Mouse (Mus musculus): ENCODE measurements at regions not wholly inside any gene's neighbourhood (a gene's known extent, or its start where the extent isn't known, plus 50 kb on each side); places are given as distances from the start of the nearest gene placed in this dataset.

DNA sequence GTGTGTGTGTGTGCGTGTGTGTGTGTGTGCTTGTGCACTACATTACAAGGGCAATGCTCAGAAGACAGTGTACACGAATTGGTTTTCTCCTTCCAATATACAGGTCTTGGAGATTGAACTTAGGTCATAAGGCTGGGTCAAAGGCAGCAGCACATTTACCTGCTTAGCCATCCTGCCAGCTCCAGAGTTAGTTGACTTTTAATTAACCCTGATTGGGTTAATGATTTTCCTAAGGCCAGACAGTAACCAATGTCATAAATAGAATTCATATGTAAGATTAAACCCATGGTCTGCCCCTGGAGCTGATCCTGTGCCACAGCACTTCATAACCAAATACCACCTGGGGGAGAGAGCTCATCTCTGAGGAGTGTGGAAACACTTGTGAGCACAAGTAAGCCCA, 81.3 kb upstream of the Cenpw start:
- no peaks in the 10 kb centered on the region for H3K9me3 ChIP-seq (ENCODE audit: control insufficient read depth, low read length)
- DNase-seq (ENCODE audit: low spot score) (no peak), ATAC-seq (ENCODE audit: insufficient read depth, low FRiP score, low TSS enrichment) (no peak)
- no peak overlapping the region for H3K27ac ChIP-seq (ENCODE audit: low read depth, low read length)
- no peak overlapping the region for H3K4me3 ChIP-seq (ENCODE audit: low read depth, low read length)
- 91% methylated on average over 2 of the region's 2 CpGs for WGBS
- no peak overlapping the region for H3K4me2 ChIP-seq (ENCODE audit: low read depth)
- H3K27me3 ChIP-seq (ENCODE audit: control insufficient read depth, insufficient read depth, low read length), result no peaks in the 10 kb centered on the region
- H3K9ac ChIP-seq (ENCODE audit: low read length), result no peak overlapping the region
- H3K4me1 ChIP-seq (ENCODE audit: control insufficient read depth, insufficient read depth, low read length), result no peaks in the 10 kb centered on the region
- H3K36me3 ChIP-seq (ENCODE audit: control insufficient read depth, insufficient read depth, low read length), result no peaks in the 10 kb centered on the region

DNA sequence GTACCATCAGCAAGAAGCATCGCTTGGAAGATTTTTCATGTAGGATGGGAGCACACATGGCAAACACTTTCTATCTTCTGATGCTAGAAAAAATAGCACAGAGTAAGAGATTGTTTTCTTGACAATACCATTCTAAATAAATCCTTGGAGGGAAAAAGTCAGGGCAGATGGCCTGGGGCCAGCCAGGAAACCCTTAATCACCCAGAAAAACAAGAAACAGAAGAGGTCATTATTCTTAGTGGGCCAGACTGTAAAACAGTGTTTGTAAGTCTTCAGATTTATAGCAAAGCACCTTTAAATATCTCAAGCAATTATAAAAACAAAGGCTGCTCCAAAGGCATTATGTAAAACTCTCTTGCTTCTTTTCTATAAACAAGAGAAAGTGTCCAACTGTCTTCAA, 80.1 kb upstream of the Cenpw start:
- DNase-seq (ENCODE audit: low spot score), result no peak
- WGBS, result 60% methylated on average over 1 of the region's 1 CpGs
- no peaks in the 10 kb centered on the region for H3K27me3 ChIP-seq (ENCODE audit: control insufficient read depth, insufficient read depth, low read length)
- no peak overlapping the region for H3K4me2 ChIP-seq (ENCODE audit: low read depth)
- no peak overlapping the region for H3K27ac ChIP-seq (ENCODE audit: low read depth, low read length)
- H3K9me3 ChIP-seq (ENCODE audit: control insufficient read depth, low read length), result no peaks in the 10 kb centered on the region
- H3K4me3 ChIP-seq (ENCODE audit: low read depth, low read length), result no peak overlapping the region
- no peaks in the 10 kb centered on the region for H3K36me3 ChIP-seq (ENCODE audit: control insufficient read depth, insufficient read depth, low read length)
- no peak for ATAC-seq (ENCODE audit: insufficient read depth, low FRiP score, low TSS enrichment)
- H3K4me1 ChIP-seq (ENCODE audit: control insufficient read depth, insufficient read depth, low read length), result no peaks in the 10 kb centered on the region
- no peak overlapping the region for H3K9ac ChIP-seq (ENCODE audit: low read length)

DNA sequence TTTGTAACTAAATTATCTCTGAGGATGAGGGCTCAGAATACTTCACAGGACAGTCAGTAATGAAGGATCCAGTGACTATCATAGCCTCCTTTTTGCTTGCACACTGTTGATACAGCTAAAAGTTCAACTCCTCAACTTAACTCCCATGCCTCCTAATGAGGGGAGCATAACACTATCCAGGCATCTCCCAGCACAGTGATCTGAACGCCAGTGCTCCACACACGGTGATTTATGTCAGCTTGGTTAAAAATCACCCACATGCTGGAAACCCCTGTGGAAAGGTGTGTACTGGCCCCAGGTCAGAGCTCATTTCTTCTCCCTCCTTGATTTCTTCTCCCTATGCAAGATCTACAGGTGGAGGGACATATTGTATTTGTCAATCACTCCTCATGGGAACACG, 79.6 kb upstream of the Cenpw start:
- DNase-seq (ENCODE audit: low spot score) (no peak), ATAC-seq (ENCODE audit: insufficient read depth, low FRiP score, low TSS enrichment) (no peak)
- no peak overlapping the region for H3K9ac ChIP-seq (ENCODE audit: low read length)
- H3K4me3 ChIP-seq (ENCODE audit: low read depth, low read length), result no peak overlapping the region
- H3K27ac ChIP-seq (ENCODE audit: low read depth, low read length), result no peak overlapping the region
- no peaks in the 10 kb centered on the region for H3K36me3 ChIP-seq (ENCODE audit: control insufficient read depth, insufficient read depth, low read length)
- WGBS, result 55% methylated on average over 3 of the region's 3 CpGs
- H3K4me2 ChIP-seq (ENCODE audit: low read depth), result no peak overlapping the region
- no peaks in the 10 kb centered on the region for H3K9me3 ChIP-seq (ENCODE audit: control insufficient read depth, low read length)
- H3K4me1 ChIP-seq (ENCODE audit: control insufficient read depth, insufficient read depth, low read length), result no peaks in the 10 kb centered on the region
- H3K27me3 ChIP-seq (ENCODE audit: control insufficient read depth, insufficient read depth, low read length), result no peaks in the 10 kb centered on the region

DNA sequence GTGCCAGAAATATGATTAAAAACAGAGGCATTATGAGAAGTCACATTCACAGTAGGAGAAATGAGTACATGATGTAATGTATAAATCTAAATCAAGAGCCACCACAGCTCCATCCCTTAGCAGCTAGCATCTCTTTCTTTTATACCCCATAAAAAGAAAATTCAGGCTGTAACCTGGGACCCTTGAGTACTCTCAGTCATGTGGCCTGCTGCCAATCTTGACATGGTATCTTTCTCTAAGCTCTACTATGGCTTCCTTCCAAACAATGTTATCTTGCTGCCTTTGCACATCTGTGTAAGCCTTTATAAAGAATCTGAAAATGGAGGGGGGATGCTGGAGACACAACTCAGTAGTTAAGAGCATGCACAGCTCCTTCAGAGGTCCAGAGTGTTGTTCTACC, 78.6 kb upstream of the Cenpw start:
- no peak overlapping the region for H3K27ac ChIP-seq (ENCODE audit: low read depth, low read length)
- no peaks in the 10 kb centered on the region for H3K27me3 ChIP-seq (ENCODE audit: control insufficient read depth, insufficient read depth, low read length)
- no peak overlapping the region for H3K9ac ChIP-seq (ENCODE audit: low read length)
- no peaks in the 10 kb centered on the region for H3K36me3 ChIP-seq (ENCODE audit: control insufficient read depth, insufficient read depth, low read length)
- H3K9me3 ChIP-seq (ENCODE audit: control insufficient read depth, low read length), result no peaks in the 10 kb centered on the region
- H3K4me2 ChIP-seq (ENCODE audit: low read depth), result no peak overlapping the region
- no peak for DNase-seq (ENCODE audit: low spot score)
- no peak overlapping the region for H3K4me3 ChIP-seq (ENCODE audit: low read depth, low read length)
- H3K4me1 ChIP-seq (ENCODE audit: control insufficient read depth, insufficient read depth, low read length), result no peaks in the 10 kb centered on the region
- no peak for ATAC-seq (ENCODE audit: insufficient read depth, low FRiP score, low TSS enrichment)

DNA sequence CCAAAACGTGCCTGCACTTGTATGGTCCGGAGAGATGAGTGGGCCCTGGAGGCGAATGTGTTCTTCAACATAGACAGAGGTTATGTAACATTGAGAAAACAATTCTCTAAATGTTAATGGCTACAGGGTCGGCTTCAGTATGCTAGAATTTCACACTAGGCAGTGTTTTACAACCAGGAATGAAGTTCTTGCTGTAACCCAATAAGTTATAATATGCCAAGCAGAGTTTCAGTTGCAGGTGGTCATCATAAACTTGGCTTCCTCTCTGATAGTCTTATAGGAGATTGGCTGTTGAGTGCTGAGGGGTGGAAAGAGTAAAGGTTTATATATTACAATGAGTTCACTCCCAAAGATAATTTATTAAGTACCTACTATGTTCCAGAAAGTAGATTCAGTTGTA, 64.8 kb upstream of the Cenpw start:
- no peaks in the 10 kb centered on the region for H3K9me3 ChIP-seq (ENCODE audit: control insufficient read depth, low read length)
- no peaks in the 10 kb centered on the region for H3K4me1 ChIP-seq (ENCODE audit: control insufficient read depth, insufficient read depth, low read length)
- no peaks in the 10 kb centered on the region for H3K36me3 ChIP-seq (ENCODE audit: control insufficient read depth, insufficient read depth, low read length)
- H3K27ac ChIP-seq (ENCODE audit: low read depth, low read length), result no peak overlapping the region
- H3K4me3 ChIP-seq (ENCODE audit: low read depth, low read length), result no peak overlapping the region
- 86% methylated on average over 4 of the region's 4 CpGs for WGBS
- DNase-seq (ENCODE audit: low spot score), result no peak
- no peaks in the 10 kb centered on the region for H3K27me3 ChIP-seq (ENCODE audit: control insufficient read depth, insufficient read depth, low read length)
- H3K4me2 ChIP-seq (ENCODE audit: low read depth), result no peak overlapping the region
- no peak for ATAC-seq (ENCODE audit: insufficient read depth, low FRiP score, low TSS enrichment)
- no peak overlapping the region for H3K9ac ChIP-seq (ENCODE audit: low read length)

DNA sequence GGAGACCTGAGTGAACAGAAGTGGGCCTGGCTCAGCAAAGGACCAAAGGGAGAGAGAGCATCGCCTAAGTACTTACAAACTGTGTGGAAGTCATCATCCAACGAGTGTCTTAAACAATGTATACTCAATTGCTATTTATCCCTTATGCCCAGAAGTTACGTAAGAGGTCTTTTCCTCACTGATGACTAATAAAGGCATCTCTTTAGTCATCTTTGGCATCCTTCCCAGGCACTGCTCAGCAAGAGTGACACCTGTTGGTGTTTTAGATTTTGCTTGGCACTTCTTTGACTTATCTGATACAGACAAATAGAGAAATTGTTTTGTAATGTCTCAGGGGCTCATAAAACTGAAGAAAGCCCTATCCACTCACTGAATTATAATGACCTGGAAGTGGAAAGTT, 59.4 kb upstream of the Cenpw start:
- no peaks in the 10 kb centered on the region for H3K27me3 ChIP-seq (ENCODE audit: control insufficient read depth, insufficient read depth, low read length)
- no peaks in the 10 kb centered on the region for H3K36me3 ChIP-seq (ENCODE audit: control insufficient read depth, insufficient read depth, low read length)
- 77% methylated on average over 3 of the region's 3 CpGs for WGBS

DNA sequence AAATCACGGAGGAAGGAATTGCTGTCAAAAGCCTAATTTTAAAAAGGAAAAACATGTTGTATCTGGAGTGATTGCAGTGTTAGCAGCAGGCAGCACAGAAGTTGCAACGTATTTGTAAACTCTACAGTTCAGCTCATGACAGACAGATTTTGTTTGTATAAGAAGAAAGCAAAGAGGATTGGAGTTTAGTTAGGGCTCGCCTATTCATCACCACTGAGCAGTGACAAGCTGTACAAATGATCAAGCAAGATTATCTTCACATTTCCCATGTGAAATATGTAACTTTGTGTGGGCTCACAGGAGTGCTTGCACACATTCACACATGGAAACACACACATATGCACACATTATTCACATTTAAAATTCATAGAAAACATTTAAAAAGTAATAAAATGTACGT, 57.5 kb upstream of the Cenpw start:
- WGBS, result 66% methylated on average over 4 of the region's 4 CpGs

More for the DNA sequence above, 59.4 kb upstream of the Cenpw start:
- H3K27ac ChIP-seq (ENCODE audit: low read depth, low read length), result no peak overlapping the region
- no peak overlapping the region for H3K4me2 ChIP-seq (ENCODE audit: low read depth)
- ATAC-seq (ENCODE audit: insufficient read depth, low FRiP score, low TSS enrichment) (no peak), DNase-seq (ENCODE audit: low spot score) (no peak)
- no peak overlapping the region for H3K4me3 ChIP-seq (ENCODE audit: low read depth, low read length)
- no peaks in the 10 kb centered on the region for H3K9me3 ChIP-seq (ENCODE audit: control insufficient read depth, low read length)
- no peak overlapping the region for H3K9ac ChIP-seq (ENCODE audit: low read length)
- no peaks in the 10 kb centered on the region for H3K4me1 ChIP-seq (ENCODE audit: control insufficient read depth, insufficient read depth, low read length)

More for the DNA sequence above, 57.5 kb upstream of the Cenpw start:
- DNase-seq (ENCODE audit: low spot score), result no peak
- H3K27me3 ChIP-seq (ENCODE audit: control insufficient read depth, insufficient read depth, low read length), result no peaks in the 10 kb centered on the region
- no peak for ATAC-seq (ENCODE audit: insufficient read depth, low FRiP score, low TSS enrichment)
- no peak overlapping the region for H3K4me2 ChIP-seq (ENCODE audit: low read depth)
- H3K36me3 ChIP-seq (ENCODE audit: control insufficient read depth, insufficient read depth, low read length), result no peaks in the 10 kb centered on the region
- no peaks in the 10 kb centered on the region for H3K4me1 ChIP-seq (ENCODE audit: control insufficient read depth, insufficient read depth, low read length)
- no peak overlapping the region for H3K4me3 ChIP-seq (ENCODE audit: low read depth, low read length)
- H3K9me3 ChIP-seq (ENCODE audit: control insufficient read depth, low read length), result no peaks in the 10 kb centered on the region
- no peak overlapping the region for H3K27ac ChIP-seq (ENCODE audit: low read depth, low read length)
- H3K9ac ChIP-seq (ENCODE audit: low read length), result no peak overlapping the region
